Mouse (Mus musculus) adrenal gland, postnatal 25 days (tissue): ENCODE results near the gene Ccr7. TPM values are rescaled to one million over a fixed set of nuclear protein-coding genes. Genes with fewer than 3 reads are reported as not detected.
A peak's percentile ranks its signal among the peaks of the same experiment; 100 is the strongest.

Source experiments
- DNase-seq: peaks from one replicate; pipeline ENCODE4 v3.0.0; 2021; ENCODE audit warnings: mixed read lengths
- total RNA-seq: library from RNA; stranded (reverse); gene quantifications from 2 replicates; pipeline ENCODE4 v1.2.3, GENCODE M21; 2021

Gene Ccr7
- total RNA-seq, 1 experiment from 2014 or later: 0.21 TPM

- DNase-seq: no peak
Measured at GRCm38 (mm10) chr11:99136961-99137360, 17.9 kb downstream of the Ccr7 start.

- DNase-seq: no peak
Measured at GRCm38 (mm10) chr11:99136361-99136760, 18.5 kb downstream of the Ccr7 start.

GRCm38 (mm10) chr11:99135047-99135440 lies 19.8 kb downstream of the Ccr7 start:
- no peak for DNase-seq

DNA sequence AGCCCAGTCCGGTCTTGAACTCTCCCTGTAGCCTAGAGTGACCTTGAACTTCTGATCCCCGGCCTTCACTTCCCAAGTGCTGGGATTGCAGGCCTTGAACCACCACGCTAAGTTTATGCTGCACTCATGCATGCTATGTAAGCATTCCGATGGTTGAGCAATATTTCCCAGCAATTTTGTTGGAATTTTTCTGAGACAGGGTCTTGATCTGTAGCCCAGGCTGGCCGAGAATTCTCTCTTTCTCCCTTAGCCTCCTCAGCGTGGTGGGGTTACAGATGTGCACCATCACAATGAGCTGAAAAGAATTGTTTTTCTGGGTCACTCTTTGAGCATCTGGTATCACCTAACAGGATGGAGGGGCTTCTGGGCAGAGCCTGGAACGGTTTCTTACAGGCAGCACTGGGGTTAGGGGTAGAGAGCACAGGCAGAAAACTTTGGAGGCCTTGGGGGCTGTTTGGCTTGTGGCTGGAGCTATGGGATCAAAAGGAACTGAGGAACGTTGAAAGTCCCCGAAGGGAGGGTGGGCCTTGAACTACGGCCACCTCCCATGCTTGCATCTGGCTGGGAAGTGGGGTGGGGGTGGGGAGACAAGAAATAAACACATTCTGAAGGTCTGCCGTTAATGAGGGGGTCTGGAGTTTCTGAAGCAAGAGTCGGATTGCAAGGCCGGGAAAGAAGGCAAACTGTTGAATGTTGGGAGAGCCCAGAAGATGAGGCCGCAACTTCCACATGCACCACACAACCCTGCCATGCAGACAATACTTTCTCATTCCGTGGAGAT lies 20.4 kb downstream of the Ccr7 start:
- no peak for DNase-seq

GRCm38 (mm10) chr11:99133285-99133897 lies 21.5 kb downstream of the Ccr7 start:
- no peak for DNase-seq

GRCm38 (mm10) chr11:99132091-99132730 lies 22.7 kb downstream of the Ccr7 start:
- DNase-seq: no peak

DNA sequence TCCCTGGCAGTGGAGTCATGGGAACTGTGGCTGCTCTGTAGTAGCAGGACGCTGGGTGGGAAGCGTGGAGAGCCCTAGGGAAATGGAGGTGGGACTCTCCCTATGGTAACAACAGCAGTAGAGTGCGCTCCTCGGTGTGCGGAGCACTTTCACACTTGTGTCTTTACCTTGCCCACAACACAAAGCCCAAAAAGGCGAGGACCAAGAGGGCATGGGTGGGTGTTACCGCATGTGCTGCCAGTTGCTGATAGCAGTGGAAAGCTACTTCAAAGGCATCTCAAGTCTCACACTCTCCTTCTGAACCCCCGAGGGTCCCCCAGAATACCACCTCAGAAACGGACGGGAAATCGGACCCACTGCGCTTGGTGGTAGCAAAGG lies 23.4 kb downstream of the Ccr7 start:
- no peak for DNase-seq

- no peak for DNase-seq
Measured at GRCm38 (mm10) chr11:99130736-99131462, 24.0 kb downstream of the Ccr7 start.

DNA sequence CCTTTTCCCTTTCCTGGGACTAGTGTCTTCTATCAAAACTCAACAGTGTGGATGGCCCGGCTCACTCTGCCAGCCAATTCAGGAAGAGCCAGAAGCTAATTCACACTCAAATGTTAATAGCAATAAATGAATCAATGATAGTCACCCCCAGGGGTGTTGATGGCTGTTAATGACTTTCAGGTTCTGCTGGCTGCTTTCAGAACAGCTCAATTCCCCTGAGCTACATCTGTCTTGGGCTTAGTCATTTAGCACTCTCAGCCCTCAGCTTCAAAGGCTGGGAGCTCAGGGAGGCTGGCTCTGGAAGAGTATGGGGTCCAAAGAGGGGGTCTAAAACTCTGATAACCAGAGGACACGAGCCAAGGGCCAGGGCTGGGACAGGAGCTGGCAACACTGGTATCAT lies 25.6 kb downstream of the Ccr7 start:
- DNase-seq: no peak

GRCm38 (mm10) chr11:99127785-99128682 lies 26.8 kb downstream of the Ccr7 start:
- no peak for DNase-seq

DNA sequence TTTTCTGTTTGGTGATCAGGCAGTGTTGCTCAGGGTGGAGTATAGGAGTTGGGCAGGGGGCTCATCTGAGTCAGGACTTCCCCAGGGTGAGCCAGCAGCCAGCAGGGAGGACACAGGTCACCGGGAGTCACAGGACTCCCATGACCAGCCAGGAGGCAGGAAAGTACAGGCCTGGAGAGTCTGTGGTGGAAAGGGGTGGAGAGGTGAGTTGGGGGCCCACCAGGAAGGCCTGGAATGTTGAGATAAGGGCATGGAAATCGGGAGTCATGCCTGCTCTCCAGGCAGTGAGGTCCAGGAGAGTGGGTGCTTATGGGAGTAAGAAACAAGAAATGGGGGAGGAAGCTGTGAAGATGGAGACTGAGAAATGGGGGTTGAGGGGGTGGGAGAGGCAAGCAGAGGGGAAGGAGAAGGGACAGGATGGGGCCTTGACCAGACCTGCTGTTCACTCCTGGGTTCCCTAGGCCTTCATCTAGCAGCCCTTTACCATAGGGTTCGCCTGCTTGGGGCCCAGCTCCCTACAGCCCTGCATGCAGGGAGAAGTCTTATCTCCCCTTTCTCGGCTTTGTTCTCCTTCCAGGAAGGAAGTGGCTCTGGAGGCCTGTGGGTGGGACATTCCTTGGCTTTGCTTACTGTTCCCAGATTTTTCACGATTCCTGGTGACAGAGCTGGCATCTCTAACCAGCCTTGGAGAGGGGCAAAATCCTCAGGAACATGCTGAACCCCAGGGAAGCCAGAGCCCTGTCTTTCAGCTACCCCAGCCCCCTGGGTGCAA lies 28.2 kb downstream of the Ccr7 start:
- DNase-seq: no peak

GRCm38 (mm10) chr11:99124635-99125029 lies 30.2 kb downstream of the Ccr7 start:
- DNase-seq: no peak

- peak; percentile 34 for DNase-seq
Measured at GRCm38 (mm10) chr11:99123977-99124634, 30.8 kb downstream of the Ccr7 start.

- DNase-seq: no peak
Measured at GRCm38 (mm10) chr11:99122703-99123102, 32.2 kb downstream of the Ccr7 start.

GRCm38 (mm10) chr11:99121218-99121631 lies 33.7 kb downstream of the Ccr7 start:
- DNase-seq: no peak

DNA sequence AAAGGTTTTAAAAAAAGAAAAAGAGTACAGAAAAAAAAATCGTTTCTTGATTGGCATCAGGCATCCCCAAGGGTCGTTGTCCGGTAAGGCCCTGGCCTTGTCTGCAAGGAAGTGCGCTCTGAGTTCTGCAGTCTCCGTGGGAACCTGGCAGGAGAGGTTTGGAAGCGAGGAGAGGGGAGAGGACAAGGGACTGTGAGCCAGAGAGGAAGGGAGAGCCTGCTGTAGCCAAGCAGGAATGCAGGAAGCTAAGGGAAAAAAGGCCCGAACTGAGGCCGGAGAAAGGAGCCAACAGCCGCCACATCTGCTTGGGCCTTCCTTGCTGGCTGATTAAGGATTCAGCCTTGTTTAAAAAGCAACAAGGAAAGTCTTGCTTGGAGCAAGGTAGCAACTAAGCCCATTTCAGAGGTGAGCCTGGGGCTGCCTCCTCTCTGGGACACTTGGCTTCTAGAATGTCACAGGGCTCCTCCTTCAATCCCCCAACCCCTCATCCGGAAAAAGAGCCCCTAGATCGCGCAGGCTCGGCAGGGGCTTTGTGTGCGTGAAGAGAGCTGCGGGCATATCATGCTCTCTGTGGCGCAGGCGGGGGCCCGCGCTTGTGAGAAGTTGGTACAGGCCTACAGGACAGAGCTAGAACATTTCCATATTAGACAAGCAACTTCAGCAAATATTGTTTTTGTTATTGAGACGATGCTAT lies 34.2 kb downstream of the Ccr7 start:
- no peak for DNase-seq

DNA sequence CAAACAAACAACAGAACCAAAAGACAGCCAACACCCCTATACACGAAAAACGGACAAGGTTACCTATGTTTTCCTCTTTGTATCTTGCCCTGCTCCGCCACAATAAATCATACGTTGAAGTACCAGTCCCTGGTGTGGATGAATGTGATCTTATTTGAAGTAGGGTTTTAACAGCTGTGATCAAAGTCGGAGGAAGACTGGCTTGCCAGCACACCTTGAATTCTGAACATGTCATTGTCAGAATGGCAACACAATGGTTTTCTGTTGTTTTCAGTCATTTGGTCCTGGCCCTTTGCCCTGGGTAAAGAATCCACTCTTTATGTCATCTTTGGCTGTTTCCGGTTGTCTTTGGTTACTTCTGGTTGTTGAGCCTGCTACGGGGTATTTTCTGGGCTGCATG lies 35.9 kb downstream of the Ccr7 start:
- no peak for DNase-seq

GRCm38 (mm10) chr11:99118420-99118819 lies 36.5 kb downstream of the Ccr7 start:
- no peak for DNase-seq

- no peak for DNase-seq
Measured at GRCm38 (mm10) chr11:99117907-99118306, 37.0 kb downstream of the Ccr7 start.

DNA sequence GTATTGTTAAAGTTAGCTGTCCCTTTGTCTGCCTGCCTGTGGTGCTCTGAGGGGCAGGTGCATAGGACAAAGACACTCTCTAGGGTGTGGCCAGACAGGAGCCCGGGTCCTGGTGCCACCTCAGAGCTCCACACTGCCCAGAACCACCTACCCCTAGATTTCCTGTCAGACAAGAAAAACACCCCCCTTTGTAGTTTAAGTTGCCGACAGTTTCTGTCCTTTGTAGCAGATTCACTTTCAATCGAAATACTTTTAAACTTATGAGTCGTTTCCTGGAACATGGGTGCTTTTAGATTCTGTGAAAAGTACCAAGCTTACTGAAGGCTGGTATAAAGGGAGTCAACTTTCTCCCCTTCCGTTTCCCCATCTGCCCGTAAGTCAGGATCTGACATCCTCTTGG lies 38.9 kb downstream of the Ccr7 start:
- no peak for DNase-seq
